Mouse (Mus musculus) heart, postnatal 0 days (tissue): ENCODE data around the gene Ntm.

Source experiments
- CTCF ChIP-seq: IDR thresholded peaks from 2 replicates; pipeline ENCODE4 v1.5.1; 2016; ENCODE audit warnings: antibody characterized with exemption, control low read depth, low read depth
- EP300 ChIP-seq: IDR thresholded peaks from 2 replicates; pipeline ENCODE4 v1.6.1; 2016; ENCODE audit warnings: antibody characterized with exemption, low read depth

GRCm38 (mm10) chr9:29806790-29807189 is 156.2 kb downstream of the Ntm start:
- TF ChIP-seq CTCF (no peak), EP300 (no peak)
